Mouse (Mus musculus) kidney, adult 2 months (tissue): ENCODE data around the gene Tnf. TPM values are rescaled to one million over a fixed set of nuclear protein-coding genes. Genes with fewer than 3 reads are reported as not detected.

Experiments
- DNase-seq: peaks from one replicate; pipeline ENCODE4 v3.0.0; 2021
- H3K27ac ChIP-seq: fragments of 200-500 bp; 2 replicates; pipeline ENCODE4 v1.5.1; 2012; ENCODE audit warnings: low read depth, low read length, control low read depth, inconsistent platforms; ENCODE audit not compliant: insufficient read depth
- H3K27me3 ChIP-seq: fragments of 200-500 bp; replicated peaks from 2 replicates; pipeline ENCODE4 v1.6.1; 2012; ENCODE audit warnings: mild to moderate bottlenecking, moderate library complexity, low read length, inconsistent platforms; ENCODE audit not compliant: control insufficient read depth, insufficient read depth
- H3K36me3 ChIP-seq: fragments of 200-500 bp; 2 replicates; pipeline ENCODE4 v1.6.1; 2012; ENCODE audit warnings: mild to moderate bottlenecking, moderate library complexity, low read length, inconsistent platforms; ENCODE audit not compliant: control insufficient read depth, insufficient read depth
- H3K4me1 ChIP-seq: fragments of 200-500 bp; 2 replicates; pipeline ENCODE4 v1.6.1; 2011; ENCODE audit warnings: low read length; ENCODE audit not compliant: control insufficient read depth, insufficient read depth
- H3K4me3 ChIP-seq: fragments of 200-500 bp; 2 replicates; pipeline ENCODE4 v1.5.1; 2011; ENCODE audit warnings: mild to moderate bottlenecking, low read depth, low read length, control low read depth; ENCODE audit not compliant: insufficient read depth
- CTCF ChIP-seq: fragments of 200-500 bp; conservative IDR thresholded peaks from 2 replicates; pipeline ENCODE4 v1.5.1; 2011; ENCODE audit warnings: low read depth, mild to moderate bottlenecking, control low read depth, low read length, moderate library complexity, mixed read lengths; ENCODE audit not compliant: insufficient read depth, insufficient read length
- POLR2A ChIP-seq: fragments of 200-500 bp; IDR thresholded peaks from one replicate; pipeline ENCODE4 v1.6.1; 2011; ENCODE audit warnings: low read depth, low read length, control low read depth
- WGBS: fragments of 180-500 bp; shearing (Covaris S2); methylation state at CpG from one replicate; pipeline ENCODE4 v1.1.7; 2018; 5-methylcytosine and 5-hydroxymethylcytosine counted together
- polyA plus RNA-seq: library from polyadenylated mRNA; depleted of rRNA; stranded (reverse); fragments of >200 nt; gene quantifications from 2 replicates; pipeline ENCODE4 v1.2.3, GENCODE M21; 2012

Tnf gene
- polyA plus RNA-seq, 1 experiment: 0.94 TPM

DNA sequence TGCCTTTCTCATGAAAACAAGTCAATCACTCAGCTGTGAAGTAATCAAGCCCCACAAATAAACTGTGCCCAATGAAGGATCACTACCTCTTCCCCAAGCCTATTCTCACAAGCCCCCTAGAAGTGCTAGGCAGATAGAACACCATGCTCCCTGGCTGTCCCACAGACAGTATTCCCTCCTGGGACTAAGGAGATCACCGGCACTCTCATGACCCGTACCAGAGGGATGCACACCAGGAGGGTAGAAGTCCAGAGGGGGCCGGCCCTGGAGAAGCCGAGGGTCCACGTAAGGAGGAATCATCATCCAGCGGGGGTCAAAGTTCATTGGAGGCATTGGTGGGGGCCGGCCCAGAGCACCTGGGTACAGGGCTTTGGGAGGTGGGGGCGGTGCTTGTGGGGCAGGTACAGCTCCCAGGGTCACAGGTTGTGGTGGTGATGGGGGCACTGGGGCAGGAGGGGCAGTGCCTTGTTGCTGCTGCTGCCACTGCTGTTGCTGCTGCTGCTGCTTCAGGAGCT lies 44.1 kb downstream of the Tnf start:
- Histone ChIP-seq H3K27me3 (no peaks in the 10 kb centered on the region), H3K36me3 (peaks cover 39% of the 10 kb centered on the region), H3K4me1 (peaks cover 10% of the 10 kb centered on the region), H3K4me3 (no peak overlapping the region), H3K27ac (no peak overlapping the region)
- 72% methylated on average over 8 of the region's 8 CpGs for WGBS
- TF ChIP-seq CTCF (no peak), POLR2A (no peak)
- no peak for DNase-seq

DNA sequence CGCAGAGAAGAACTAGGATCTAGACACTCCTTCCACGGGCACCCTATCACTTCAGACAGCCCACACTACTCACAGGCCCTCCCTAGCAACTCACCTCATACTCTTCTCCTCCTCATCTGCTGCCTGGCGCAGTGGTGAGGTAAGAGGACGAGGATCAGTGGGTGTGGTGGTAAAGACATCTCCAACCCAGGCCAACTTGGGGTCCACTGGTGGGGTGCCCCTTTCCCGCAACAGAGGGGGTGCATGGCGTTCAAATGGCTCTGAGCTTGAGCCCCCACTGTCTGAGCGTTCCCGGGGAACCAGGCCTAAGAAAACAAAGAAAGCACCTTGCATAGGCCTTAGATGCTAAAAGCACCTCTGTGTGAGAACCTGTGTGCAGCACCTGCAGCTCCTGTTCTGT lies 44.6 kb downstream of the Tnf start:
- 87% methylated on average over 8 of the region's 8 CpGs for WGBS
- no peak for DNase-seq
- H3K27ac ChIP-seq: no peak overlapping the region
- peaks cover 5% of the 10 kb centered on the region for H3K4me1 ChIP-seq
- H3K4me3 ChIP-seq: no peak overlapping the region
- peaks cover 44% of the 10 kb centered on the region for H3K36me3 ChIP-seq
- TF ChIP-seq CTCF: no peak
- TF ChIP-seq POLR2A: no peak
- no peaks in the 10 kb centered on the region for H3K27me3 ChIP-seq

DNA sequence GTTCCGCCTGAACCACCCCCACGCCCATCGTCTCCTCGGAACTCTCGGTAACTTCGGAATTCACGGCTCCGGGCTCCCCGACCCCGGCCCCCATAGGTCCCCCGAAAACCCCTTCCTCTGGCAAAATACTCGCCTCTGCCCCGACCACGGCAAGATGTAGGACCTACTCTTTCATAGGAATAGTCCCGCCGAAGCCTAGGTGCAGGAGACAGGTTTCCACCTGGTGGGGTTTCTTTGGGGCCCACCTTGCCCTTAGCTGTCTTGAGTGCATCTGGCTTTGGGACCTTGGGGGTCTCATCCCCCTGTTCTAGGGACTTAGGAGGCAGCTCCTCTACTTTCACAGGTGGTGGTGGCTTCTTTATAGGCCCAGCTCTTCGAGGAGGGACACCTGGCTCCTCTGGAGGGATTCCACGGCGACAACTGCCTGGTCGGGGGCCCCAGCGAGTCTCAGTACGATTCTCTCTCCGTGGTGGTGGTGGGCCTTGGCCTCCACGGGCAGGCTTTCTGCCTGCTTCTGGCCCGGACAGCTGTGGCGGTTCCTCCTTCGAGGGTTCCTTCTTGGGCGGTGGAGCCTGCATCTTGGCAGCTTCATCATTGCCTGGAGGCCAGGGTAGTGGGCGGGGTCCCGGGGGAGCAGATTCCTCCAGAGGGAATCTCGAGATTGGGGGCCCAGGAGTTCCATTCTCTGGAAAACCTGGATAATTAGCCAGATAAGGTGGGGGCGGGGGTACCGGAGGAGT lies 45.2 kb downstream of the Tnf start:
- WGBS: 84% methylated on average over 33 of the region's 33 CpGs
- H3K36me3 ChIP-seq: peaks cover 44% of the 10 kb centered on the region
- no peaks in the 10 kb centered on the region for H3K27me3 ChIP-seq
- DNase-seq: no peak
- no peak overlapping the region for H3K4me3 ChIP-seq
- no peak overlapping the region for H3K27ac ChIP-seq
- TF ChIP-seq POLR2A: no peak
- TF ChIP-seq CTCF: no peak
- H3K4me1 ChIP-seq: peaks cover 2% of the 10 kb centered on the region; the same call in 1 of the 2 replicates

DNA sequence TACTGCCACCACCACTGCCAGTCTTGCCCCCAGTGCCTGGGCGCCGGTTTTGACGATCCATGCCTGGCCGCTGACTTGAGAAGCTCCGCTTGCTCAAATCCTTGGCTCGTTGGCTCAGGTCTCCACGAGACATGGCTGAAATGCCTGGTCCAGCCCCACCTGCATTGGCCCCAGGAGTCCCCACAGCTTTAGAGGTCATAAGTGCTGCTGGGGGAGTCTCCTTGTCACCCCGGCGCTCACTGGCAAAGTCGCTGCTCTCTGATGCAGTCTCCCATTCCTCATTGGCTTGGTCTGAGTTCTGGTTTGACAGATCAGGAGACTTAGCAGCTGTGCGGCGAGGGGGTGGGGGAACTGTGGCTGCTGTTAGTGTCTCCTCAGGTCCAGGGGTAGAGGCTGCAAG lies 46.4 kb downstream of the Tnf start:
- Histone ChIP-seq H3K27me3 (no peaks in the 10 kb centered on the region), H3K4me1 (no peaks in the 10 kb centered on the region; the same call in 1 of the 2 replicates), H3K4me3 (no peak overlapping the region), H3K27ac (no peak overlapping the region), H3K36me3 (peaks cover 38% of the 10 kb centered on the region)
- TF ChIP-seq POLR2A (no peak), CTCF (no peak)
- 80% methylated on average over 12 of the region's 12 CpGs for WGBS
- no peak for DNase-seq

DNA sequence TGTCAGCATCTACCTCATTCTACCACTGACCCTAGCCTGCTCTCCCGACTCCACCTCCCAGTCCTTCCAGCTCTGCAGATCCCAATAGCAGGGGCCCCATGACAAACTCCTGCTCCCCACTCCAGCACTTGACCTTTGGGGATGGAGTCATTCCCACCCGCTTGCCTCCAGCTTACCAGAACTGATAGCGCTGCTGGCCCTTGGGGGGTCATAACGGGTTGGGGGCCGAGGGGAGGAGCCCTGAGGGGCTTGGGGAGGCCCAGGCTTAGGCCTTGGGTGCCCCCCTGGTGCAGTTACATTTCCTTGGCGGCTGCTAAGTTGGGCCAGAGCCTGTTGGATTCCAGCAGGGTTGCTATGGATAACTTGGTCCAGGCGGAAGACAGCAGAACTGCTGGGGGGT lies 47.2 kb downstream of the Tnf start:
- no peak for TF ChIP-seq CTCF
- TF ChIP-seq POLR2A: no peak
- WGBS: 83% methylated on average over 7 of the region's 7 CpGs
- Histone ChIP-seq H3K4me3 (no peak overlapping the region), H3K27me3 (no peaks in the 10 kb centered on the region), H3K27ac (no peak overlapping the region), H3K36me3 (peaks cover 39% of the 10 kb centered on the region), H3K4me1 (no peaks in the 10 kb centered on the region; the same call in 1 of the 2 replicates)
- no peak for DNase-seq

DNA sequence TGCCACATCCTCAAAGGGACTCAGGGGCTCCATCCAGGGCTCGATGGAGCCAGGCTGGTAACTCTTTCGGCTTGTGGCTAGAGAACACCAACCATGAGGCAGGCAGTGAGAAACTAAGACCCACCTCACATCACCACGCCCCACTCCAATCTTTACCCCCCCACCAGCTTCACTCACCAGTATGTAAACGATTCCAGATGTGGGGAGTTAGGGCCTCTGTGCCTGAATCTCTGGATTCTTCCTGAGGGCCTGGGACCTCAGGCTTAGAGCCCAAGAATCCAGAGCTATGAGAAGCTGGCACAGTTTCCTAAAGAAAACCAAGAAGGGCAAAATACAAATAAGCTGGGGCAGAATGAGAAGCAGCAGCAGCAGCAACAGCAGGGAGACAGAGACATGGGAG lies 47.9 kb downstream of the Tnf start:
- Histone ChIP-seq H3K4me1 (no peaks in the 10 kb centered on the region; the same call in 1 of the 2 replicates), H3K36me3 (peaks cover 41% of the 10 kb centered on the region), H3K27ac (no peak overlapping the region), H3K4me3 (no peak overlapping the region), H3K27me3 (no peaks in the 10 kb centered on the region)
- TF ChIP-seq CTCF: no peak
- TF ChIP-seq POLR2A: no peak
- no peak for DNase-seq
- WGBS: 82% methylated on average over 4 of the region's 4 CpGs

DNA sequence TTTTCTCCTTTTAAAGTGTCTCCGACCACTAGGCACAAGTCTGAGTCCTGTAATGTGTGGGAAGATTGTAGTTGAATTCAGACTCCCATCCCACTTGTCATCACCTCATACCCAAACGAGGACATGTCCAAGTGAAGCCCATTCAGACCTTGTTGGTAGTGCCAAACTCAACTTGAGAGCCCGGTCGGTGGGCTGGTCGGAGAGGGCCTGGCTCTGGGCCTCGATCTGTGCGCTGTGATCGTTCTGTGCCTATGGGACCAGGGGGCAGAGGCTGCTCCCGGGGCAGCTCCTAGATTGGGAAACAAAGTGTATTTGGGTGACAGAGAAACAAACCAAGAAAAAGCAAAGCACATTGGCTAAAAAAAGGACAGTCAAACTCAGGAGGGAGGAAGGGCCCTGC lies 48.7 kb downstream of the Tnf start:
- no peak for DNase-seq
- Histone ChIP-seq H3K27ac (no peak overlapping the region), H3K4me1 (no peaks in the 10 kb centered on the region; the same call in 1 of the 2 replicates), H3K4me3 (no peak overlapping the region), H3K36me3 (peaks cover 40% of the 10 kb centered on the region), H3K27me3 (no peaks in the 10 kb centered on the region)
- no peak for TF ChIP-seq CTCF
- no peak for TF ChIP-seq POLR2A
- 87% methylated on average over 9 of the region's 9 CpGs for WGBS
